Mouse (Mus musculus) thymus, adult 2 months (tissue): ENCODE data around the gene Dner. TPM values are rescaled to one million over a fixed set of nuclear protein-coding genes. Genes with fewer than 3 reads are reported as not detected.

Experiments used
- DNase-seq: peaks from one replicate; pipeline ENCODE4 v3.0.0; 2021
- H3K27ac ChIP-seq: fragments of 200-500 bp; 2 replicates; pipeline ENCODE4 v1.5.1; 2012; ENCODE audit warnings: low read length, control low read depth; ENCODE audit not compliant: control insufficient read depth, insufficient read depth
- H3K27me3 ChIP-seq: fragments of 200-500 bp; 2 replicates; pipeline ENCODE4 v1.6.1; 2012; ENCODE audit warnings: mild to moderate bottlenecking, low read length, moderate library complexity, mixed read lengths; ENCODE audit not compliant: control insufficient read depth, insufficient read depth
- H3K36me3 ChIP-seq: fragments of 200-500 bp; 2 replicates; pipeline ENCODE4 v1.6.1; 2012; ENCODE audit warnings: mild to moderate bottlenecking, low read length, moderate library complexity; ENCODE audit not compliant: control insufficient read depth, insufficient read depth
- H3K4me1 ChIP-seq: fragments of 200-500 bp; replicated peaks from 2 replicates; pipeline ENCODE4 v1.6.1; 2012; ENCODE audit warnings: low read length; ENCODE audit not compliant: control insufficient read depth, insufficient read depth
- H3K4me3 ChIP-seq: fragments of 200-500 bp; 2 replicates; pipeline ENCODE4 v1.5.1; 2012; ENCODE audit warnings: mild to moderate bottlenecking, low read length, control low read depth, moderate library complexity; ENCODE audit not compliant: control insufficient read depth, insufficient read depth
- CTCF ChIP-seq: fragments of 200-500 bp; IDR thresholded peaks from 2 replicates; pipeline ENCODE4 v1.5.1; 2012; ENCODE audit warnings: mild to moderate bottlenecking, control low read depth, low read length, moderate library complexity, borderline replicate concordance; ENCODE audit not compliant: control insufficient read depth, poor library complexity, insufficient read depth; ENCODE audit errors: extremely low read depth
- POLR2A ChIP-seq: fragments of 200-500 bp; IDR thresholded peaks from 2 replicates; pipeline ENCODE4 v1.6.1; 2012; ENCODE audit warnings: mild to moderate bottlenecking, low read length, control low read depth, moderate library complexity; ENCODE audit not compliant: control insufficient read depth, poor library complexity, insufficient read depth; ENCODE audit errors: extremely low read depth
- WGBS: fragments of 180-500 bp; shearing (Covaris S2); methylation state at CpG from one replicate; pipeline ENCODE4 v1.1.7; 2018; 5-methylcytosine and 5-hydroxymethylcytosine counted together
- polyA plus RNA-seq: library from polyadenylated mRNA; depleted of rRNA; stranded (reverse); fragments of >200 nt; gene quantifications from 2 replicates; pipeline ENCODE4 v1.2.3, GENCODE M21; 2012

Gene Dner
- polyA plus RNA-seq, 1 experiment, result 0.22 TPM

DNA sequence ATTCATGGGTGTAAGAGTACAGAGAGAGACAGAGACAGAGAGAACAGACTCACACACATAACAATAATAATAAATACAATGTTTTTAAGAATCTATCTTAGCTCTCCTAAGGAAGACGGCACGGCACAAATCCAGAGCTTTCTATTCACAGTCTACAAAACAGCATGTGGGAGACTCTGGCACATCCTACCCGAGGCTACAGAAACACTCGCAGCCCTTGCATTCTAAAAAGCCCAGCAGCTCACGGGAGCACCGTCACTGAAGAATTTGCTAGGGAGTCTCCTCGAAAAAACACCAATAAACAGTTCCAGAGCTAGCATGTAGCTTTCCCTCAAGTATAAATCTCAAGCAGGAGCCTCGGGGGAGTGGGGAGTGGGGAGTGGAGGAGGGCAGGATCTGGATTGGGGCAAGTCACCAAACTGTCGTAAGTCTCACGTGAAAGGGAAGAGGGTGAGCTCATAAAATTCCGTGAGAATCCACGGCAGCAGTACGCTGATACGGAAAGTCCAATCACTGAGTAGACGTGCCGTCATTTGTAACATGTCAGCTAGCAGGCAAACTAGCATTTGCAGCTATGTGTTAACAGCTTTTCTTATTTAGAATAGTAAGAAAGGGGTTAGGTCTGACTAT, 76.8 kb downstream of the Dner start:
- H3K4me3 ChIP-seq, result no peak overlapping the region
- no peaks in the 10 kb centered on the region for H3K36me3 ChIP-seq
- no peak for DNase-seq
- TF ChIP-seq CTCF (no peak), POLR2A (no peak)
- WGBS, result 94% methylated on average over 16 of the region's 16 CpGs
- no peaks in the 10 kb centered on the region for H3K27me3 ChIP-seq
- no peaks in the 10 kb centered on the region for H3K4me1 ChIP-seq
- no peak overlapping the region for H3K27ac ChIP-seq

DNA sequence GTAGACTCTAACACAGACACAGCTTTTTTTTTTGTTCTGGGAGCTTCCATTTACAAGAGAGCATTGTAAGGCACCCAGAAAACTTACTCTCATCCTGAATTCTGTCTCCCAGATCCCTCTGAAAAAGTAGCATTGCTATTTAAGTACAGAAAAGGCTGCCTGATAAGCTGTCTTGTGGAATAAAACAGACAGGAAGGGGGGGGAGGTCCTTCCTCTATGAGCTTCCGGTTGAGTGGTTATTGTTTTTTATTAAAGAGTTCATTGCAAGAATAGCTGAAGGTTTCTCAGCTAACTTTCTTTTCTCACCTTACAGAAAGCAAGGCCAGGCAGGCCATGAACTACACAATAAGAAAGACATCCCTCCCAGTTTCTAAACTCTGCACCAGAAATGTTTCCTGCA, 77.9 kb downstream of the Dner start:
- Histone ChIP-seq H3K27ac (no peak overlapping the region), H3K4me1 (no peaks in the 10 kb centered on the region), H3K4me3 (no peak overlapping the region), H3K27me3 (no peaks in the 10 kb centered on the region), H3K36me3 (no peaks in the 10 kb centered on the region)
- 3% methylated on average over 1 of the region's 1 CpGs for WGBS
- TF ChIP-seq POLR2A (no peak), CTCF (no peak)
- no peak for DNase-seq

DNA sequence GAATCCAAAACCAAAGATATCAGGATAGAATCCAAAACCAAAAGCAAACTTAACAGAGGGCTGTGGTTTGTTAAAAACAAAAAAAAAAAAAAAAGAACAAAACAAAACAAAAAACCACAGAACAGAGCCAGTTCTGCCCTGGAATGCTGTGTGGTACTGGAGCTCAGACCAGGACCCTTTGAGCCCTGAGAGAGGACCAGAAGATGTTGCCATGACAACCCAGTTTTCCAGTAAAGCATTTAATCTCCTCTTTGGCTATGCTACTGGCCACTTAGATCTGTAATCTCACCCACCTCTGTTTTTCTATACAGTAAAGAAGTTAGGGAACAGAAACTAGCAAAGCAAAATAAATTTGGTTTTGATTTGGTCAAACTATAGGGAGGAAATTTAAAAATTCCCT, 79.9 kb downstream of the Dner start:
- DNase-seq, result no peak
- Histone ChIP-seq H3K27me3 (no peaks in the 10 kb centered on the region), H3K4me1 (no peaks in the 10 kb centered on the region), H3K27ac (no peak overlapping the region), H3K4me3 (no peak overlapping the region), H3K36me3 (no peaks in the 10 kb centered on the region)
- TF ChIP-seq POLR2A (no peak), CTCF (no peak)

DNA sequence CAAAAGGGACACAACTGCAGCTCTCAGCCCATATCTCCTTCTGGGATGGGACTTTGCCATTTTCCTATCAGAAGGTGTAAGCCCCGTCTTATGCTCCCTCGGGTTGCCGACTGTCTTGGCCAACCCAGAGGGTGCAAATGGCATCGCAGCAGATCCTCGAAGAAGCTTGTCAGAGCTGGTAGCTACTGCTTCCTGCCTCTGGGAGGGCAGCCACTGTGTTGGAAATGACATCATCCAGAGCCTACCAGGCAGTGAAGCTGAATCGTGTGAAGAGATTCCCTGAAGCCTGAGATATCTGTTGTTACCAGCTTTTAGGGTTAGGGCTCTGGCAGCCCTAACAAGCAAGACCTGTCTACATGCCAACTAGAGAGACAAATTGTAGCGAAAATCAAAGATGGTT, 81.4 kb downstream of the Dner start:
- Histone ChIP-seq H3K27ac (no peak overlapping the region), H3K36me3 (no peaks in the 10 kb centered on the region), H3K27me3 (no peaks in the 10 kb centered on the region), H3K4me3 (no peak overlapping the region), H3K4me1 (no peaks in the 10 kb centered on the region)
- WGBS, result 14% methylated on average over 7 of the region's 7 CpGs
- DNase-seq, result no peak
- TF ChIP-seq CTCF (no peak), POLR2A (no peak)

DNA sequence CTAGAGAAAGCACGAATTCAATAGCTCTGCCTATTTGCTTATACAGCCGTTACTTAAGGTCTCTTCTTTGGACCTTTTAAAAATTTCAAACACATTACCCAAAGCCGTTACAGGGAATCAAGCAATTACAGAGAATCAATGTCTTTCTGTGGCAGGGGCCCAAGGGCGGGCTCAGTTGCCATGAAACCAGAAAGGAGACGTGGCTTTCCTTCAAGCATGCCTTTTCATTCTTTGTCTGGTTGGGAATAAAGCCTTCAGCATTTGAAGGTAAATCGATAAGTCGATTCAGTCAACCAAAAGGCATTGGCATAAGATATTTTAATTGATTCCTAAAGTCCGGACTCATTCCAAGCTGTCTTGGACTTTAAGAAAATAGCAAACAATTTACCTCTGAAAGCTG, 82.9 kb downstream of the Dner start:
- Histone ChIP-seq H3K27me3 (no peaks in the 10 kb centered on the region), H3K27ac (no peak overlapping the region), H3K4me1 (no peaks in the 10 kb centered on the region), H3K4me3 (no peak overlapping the region), H3K36me3 (no peaks in the 10 kb centered on the region)
- WGBS, result 93% methylated on average over 8 of the region's 8 CpGs
- no peak for TF ChIP-seq POLR2A
- TF ChIP-seq CTCF, result no peak
- no peak for DNase-seq

DNA sequence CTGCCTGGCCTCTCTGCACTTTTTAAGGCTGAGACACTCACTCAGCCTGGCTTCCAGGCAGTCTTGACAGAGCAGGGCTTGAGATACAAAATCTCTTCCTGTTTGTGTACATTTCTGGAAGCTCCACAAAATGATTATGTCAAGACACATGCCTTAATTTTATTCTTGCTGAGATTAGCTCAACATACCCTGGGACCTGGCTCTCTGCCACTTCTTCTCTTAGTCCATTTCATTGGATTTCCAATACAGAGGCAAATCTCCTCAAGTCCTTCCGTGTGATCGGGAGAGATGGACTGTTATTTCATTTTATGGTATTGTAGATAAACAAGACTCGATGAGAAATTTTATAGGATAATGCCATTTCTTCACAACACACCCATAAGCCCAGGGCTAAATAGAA, 84.7 kb downstream of the Dner start:
- Histone ChIP-seq H3K36me3 (no peaks in the 10 kb centered on the region), H3K4me1 (no peaks in the 10 kb centered on the region), H3K27me3 (no peaks in the 10 kb centered on the region), H3K4me3 (no peak overlapping the region), H3K27ac (no peak overlapping the region)
- no peak for DNase-seq
- 92% methylated on average over 3 of the region's 3 CpGs for WGBS
- no peak for TF ChIP-seq POLR2A
- no peak for TF ChIP-seq CTCF

DNA sequence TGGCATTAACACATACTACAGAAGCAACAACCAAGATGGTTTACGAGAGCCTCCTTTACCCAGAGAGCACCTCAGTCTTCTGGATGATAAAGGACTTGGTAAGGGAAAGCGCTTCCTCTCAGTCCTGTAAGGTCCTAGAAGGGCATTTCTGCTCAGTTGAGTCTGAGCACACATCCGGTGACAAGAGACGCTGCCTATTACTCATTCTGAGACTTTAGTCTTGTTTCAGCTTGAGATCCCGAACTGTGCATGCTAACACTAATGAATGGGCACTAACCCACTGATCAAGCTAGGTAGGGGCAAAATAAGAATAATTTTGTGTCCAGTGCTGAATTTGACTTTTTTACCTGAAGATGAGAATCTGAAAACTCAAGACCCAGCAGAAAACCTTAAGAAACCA, 97.0 kb downstream of the Dner start:
- 94% methylated on average over 5 of the region's 5 CpGs for WGBS
- H3K27me3 ChIP-seq, result no peaks in the 10 kb centered on the region
- TF ChIP-seq POLR2A, result no peak
- no peak for TF ChIP-seq CTCF
- H3K27ac ChIP-seq, result no peak overlapping the region
- H3K4me3 ChIP-seq, result no peak overlapping the region
- H3K36me3 ChIP-seq, result no peaks in the 10 kb centered on the region
- DNase-seq, result no peak
- H3K4me1 ChIP-seq, result no peaks in the 10 kb centered on the region
